Mouse (Mus musculus): Measurements from ENCODE around the gene Tmem141. TPM values are rescaled to one million over a fixed set of nuclear protein-coding genes. Genes with fewer than 3 reads are reported as not detected.

Gene Tmem141
- polyA plus RNA-seq, 1 experiment = 0.94 TPM

DNA sequence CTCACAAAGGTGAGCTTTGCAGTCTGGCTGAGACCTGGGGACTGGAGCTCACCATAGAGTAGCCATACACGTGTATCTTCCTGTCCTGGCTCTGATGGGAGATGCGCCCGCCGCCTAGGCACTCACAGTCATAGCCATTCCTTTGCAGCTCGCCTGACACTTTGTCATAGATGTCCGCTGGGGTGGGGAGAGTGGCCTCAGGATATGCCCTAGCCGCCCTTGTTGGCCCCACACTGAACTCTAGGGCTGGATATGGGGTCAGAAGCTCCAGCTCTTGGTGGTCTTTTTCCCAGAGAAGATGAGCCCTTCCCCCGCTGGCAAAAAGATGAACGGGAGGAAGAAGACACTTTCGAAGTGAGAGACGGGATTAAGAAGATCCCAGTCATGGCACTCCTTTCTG is 47.7 kb downstream of the Tmem141 start:
- peaks cover 39% of the 10 kb centered on the region for H3K27me3 ChIP-seq (replicated peaks)
- peaks cover 31% of the 10 kb centered on the region for H3K9me3 ChIP-seq
- peaks cover 18% of the 10 kb centered on the region for H3K36me3 ChIP-seq (replicated peaks; ENCODE audit: low read length)
- H3K4me1 ChIP-seq = peaks cover 58% of the 10 kb centered on the region
- no peak for TF ChIP-seq GATA1 (IDR thresholded peaks at IDR 0.05; ENCODE audit: borderline replicate concordance, low read length)
- no peak for TF ChIP-seq FLI1 (IDR thresholded peaks at IDR 0.05; ENCODE audit: low read length)
- peak overlapping the region; percentile 93 for H3K4me3 ChIP-seq (replicated peaks)

DNA sequence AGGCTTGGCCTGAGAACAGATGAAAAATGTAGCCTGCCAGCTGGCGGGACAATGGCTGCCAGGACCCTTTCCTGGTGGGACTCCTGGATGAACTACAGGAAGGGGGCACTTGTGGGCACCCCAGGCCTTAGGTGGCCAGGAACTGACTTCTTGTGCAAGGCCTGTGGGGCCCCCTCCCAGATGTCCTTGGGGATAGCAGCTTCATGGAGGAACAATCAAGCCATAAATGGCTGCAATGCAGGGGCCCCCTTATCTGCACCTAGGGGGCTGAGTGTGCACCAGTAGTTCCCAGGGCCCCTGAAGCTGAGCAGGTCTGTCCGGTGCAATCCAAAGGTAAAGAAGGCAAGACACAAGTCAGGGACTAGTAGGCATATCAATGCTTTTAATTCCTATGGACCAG is 48.7 kb downstream of the Tmem141 start:
- Histone ChIP-seq H3K4me3 (replicated peaks) (no peak overlapping the region), H3K36me3 (replicated peaks; ENCODE audit: low read length) (peaks cover 28% of the 10 kb centered on the region), H3K27me3 (replicated peaks) (peaks cover 28% of the 10 kb centered on the region), H3K9me3 (peaks cover 20% of the 10 kb centered on the region), H3K4me1 (peaks cover 47% of the 10 kb centered on the region)
- TF ChIP-seq GATA1 (IDR thresholded peaks at IDR 0.05; ENCODE audit: borderline replicate concordance, low read length) (no peak), FLI1 (IDR thresholded peaks at IDR 0.05; ENCODE audit: low read length) (no peak)

DNA sequence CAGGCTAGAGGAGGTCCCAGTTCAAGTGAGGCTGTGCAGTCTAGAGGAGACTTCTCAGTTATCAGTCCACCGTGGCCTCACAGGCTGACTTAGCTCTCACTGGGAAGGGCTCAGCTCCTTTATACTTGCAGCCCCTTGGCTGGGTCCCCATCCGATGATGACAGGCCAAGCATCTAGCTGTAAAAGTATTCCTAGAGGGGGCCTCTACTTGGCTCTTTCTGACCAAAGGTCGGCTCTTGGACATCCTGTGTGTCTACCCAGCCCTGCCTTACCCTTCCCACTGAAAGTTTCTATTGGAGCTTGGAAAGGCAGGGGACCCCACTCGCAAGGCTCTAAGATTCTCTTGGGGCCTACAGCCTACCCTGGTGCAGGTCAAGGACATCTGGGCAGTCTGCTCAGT is 50.6 kb downstream of the Tmem141 start:
- Histone ChIP-seq H3K4me1 (peaks cover 36% of the 10 kb centered on the region), H3K36me3 (replicated peaks; ENCODE audit: low read length) (peaks cover 44% of the 10 kb centered on the region), H3K9me3 (peaks cover 2% of the 10 kb centered on the region; the same call in 1 of the 2 replicates), H3K4me3 (replicated peaks) (no peak overlapping the region), H3K27me3 (replicated peaks) (peaks cover 10% of the 10 kb centered on the region)
- TF ChIP-seq FLI1 (IDR thresholded peaks at IDR 0.05; ENCODE audit: low read length) = no peak
- no peak for TF ChIP-seq GATA1 (IDR thresholded peaks at IDR 0.05; ENCODE audit: borderline replicate concordance, low read length)

Other genes starting within 250 kb of the Tmem141 start
- 26.7 and 29.9 TPM in 2 replicates for gene Sapcd2, start 249.7 kb downstream of the Tmem141 start, polyA plus RNA-seq (2012; ENCODE audit: insufficient read depth, low replicate concordance)
- gene Entpd2, start 226.1 kb downstream of the Tmem141 start, polyA plus RNA-seq (2012; ENCODE audit: insufficient read depth, low replicate concordance) = 1.3 TPM in 1 of 2 replicates, not detected in the other
- gene Npdc1, start 222.7 kb downstream of the Tmem141 start, polyA plus RNA-seq (2012; ENCODE audit: insufficient read depth, low replicate concordance) = 3.7 and 3.9 TPM in 2 replicates
- gene Fut7, start 198.7 kb downstream of the Tmem141 start, polyA plus RNA-seq (2012; ENCODE audit: insufficient read depth, low replicate concordance) = 4.3 TPM in 1 of 2 replicates, not detected in the other
- gene Abca2, start 193.3 kb downstream of the Tmem141 start, polyA plus RNA-seq (2012; ENCODE audit: insufficient read depth, low replicate concordance) = 13.1 and 24.3 TPM in 2 replicates
- gene Clic3, start 165.2 kb downstream of the Tmem141 start, polyA plus RNA-seq (2012; ENCODE audit: insufficient read depth, low replicate concordance) = not detected in 2 replicates
- 51.1 and 52.3 TPM in 2 replicates for gene Paxx, start 160.9 kb downstream of the Tmem141 start, polyA plus RNA-seq (2012; ENCODE audit: insufficient read depth, low replicate concordance)
- gene Ptgds, start 152.0 kb downstream of the Tmem141 start, polyA plus RNA-seq (2012; ENCODE audit: insufficient read depth, low replicate concordance) = not detected in 2 replicates
- not detected in 2 replicates for gene Lcn12, start 128.1 kb downstream of the Tmem141 start, polyA plus RNA-seq (2012; ENCODE audit: insufficient read depth, low replicate concordance)
- 46.2 and 91.1 TPM in 2 replicates for gene Fbxw5, start 121.3 kb downstream of the Tmem141 start, polyA plus RNA-seq (2012; ENCODE audit: insufficient read depth, low replicate concordance)
- gene C8g, start 120.3 kb downstream of the Tmem141 start, polyA plus RNA-seq (2012; ENCODE audit: insufficient read depth, low replicate concordance) = 0.43 TPM in 1 of 2 replicates, not detected in the other
- gene Traf2, start 75.1 kb downstream of the Tmem141 start, polyA plus RNA-seq (2012; ENCODE audit: insufficient read depth, low replicate concordance) = 0.78 and 7.0 TPM in 2 replicates
- gene Edf1, start 64.2 kb downstream of the Tmem141 start, polyA plus RNA-seq (2012; ENCODE audit: insufficient read depth, low replicate concordance) = 316 and 1,404 TPM in 2 replicates
- gene Mamdc4, start 47.2 kb downstream of the Tmem141 start, polyA plus RNA-seq (2012; ENCODE audit: insufficient read depth, low replicate concordance) = 0.75 TPM in 1 of 2 replicates, not detected in the other
- gene Phpt1, start 46.8 kb downstream of the Tmem141 start, polyA plus RNA-seq (2012; ENCODE audit: insufficient read depth, low replicate concordance) = 4.7 TPM in 1 of 2 replicates, not detected in the other
- gene Ajm1, start 40.2 kb downstream of the Tmem141 start, polyA plus RNA-seq (2012; ENCODE audit: insufficient read depth, low replicate concordance) = 0.44 and 0.85 TPM in 2 replicates
- 36.6 and 58.2 TPM in 2 replicates for gene Rabl6, start 13.5 kb downstream of the Tmem141 start, polyA plus RNA-seq (2012; ENCODE audit: insufficient read depth, low replicate concordance)
- 0.15 TPM in 1 of 2 replicates, not detected in the other for gene Ccdc183, start 4.3 kb downstream of the Tmem141 start, polyA plus RNA-seq (2012; ENCODE audit: insufficient read depth, low replicate concordance)
- gene Fcna, start 6.0 kb upstream of the Tmem141 start, polyA plus RNA-seq (2012; ENCODE audit: insufficient read depth, low replicate concordance) = 0.49 TPM in 1 of 2 replicates, not detected in the other
- gene Lcn8, start 31.1 kb upstream of the Tmem141 start, polyA plus RNA-seq (2012; ENCODE audit: insufficient read depth, low replicate concordance) = not detected in 2 replicates
- gene Lcn5, start 35.9 kb upstream of the Tmem141 start, polyA plus RNA-seq (2012; ENCODE audit: insufficient read depth, low replicate concordance) = not detected in 2 replicates
- gene Lcn6, start 54.8 kb upstream of the Tmem141 start, polyA plus RNA-seq (2012; ENCODE audit: insufficient read depth, low replicate concordance) = not detected in 2 replicates
- gene Lcn10, start 60.7 kb upstream of the Tmem141 start, polyA plus RNA-seq (2012; ENCODE audit: insufficient read depth, low replicate concordance) = not detected in 2 replicates
- gene Obp2a, start 78.0 kb upstream of the Tmem141 start, polyA plus RNA-seq (2012; ENCODE audit: insufficient read depth, low replicate concordance) = not detected in 2 replicates
- 55.7 and 68.2 TPM in 2 replicates for gene Bmyc, start 84.7 kb upstream of the Tmem141 start, polyA plus RNA-seq (2012; ENCODE audit: insufficient read depth, low replicate concordance)
- gene Obp2b, start 115.0 kb upstream of the Tmem141 start, polyA plus RNA-seq (2012; ENCODE audit: insufficient read depth, low replicate concordance) = not detected in 2 replicates
- not detected in 2 replicates for gene Lcn3, start 143.6 kb upstream of the Tmem141 start, polyA plus RNA-seq (2012; ENCODE audit: insufficient read depth, low replicate concordance)
- not detected in 2 replicates for gene Lcn11, start 155.0 kb upstream of the Tmem141 start, polyA plus RNA-seq (2012; ENCODE audit: insufficient read depth, low replicate concordance)
- not detected in 2 replicates for gene Gm13539, start 160.3 kb upstream of the Tmem141 start, polyA plus RNA-seq (2012; ENCODE audit: insufficient read depth, low replicate concordance)
- gene Glt6d1, start 193.8 kb upstream of the Tmem141 start, polyA plus RNA-seq (2012; ENCODE audit: insufficient read depth, low replicate concordance) = not detected in 2 replicates
- gene Lcn9, start 201.1 kb upstream of the Tmem141 start, polyA plus RNA-seq (2012; ENCODE audit: insufficient read depth, low replicate concordance) = not detected in 2 replicates
- not detected in 2 replicates for gene Sohlh1, start 225.2 kb upstream of the Tmem141 start, polyA plus RNA-seq (2012; ENCODE audit: insufficient read depth, low replicate concordance)
- not detected in 2 replicates for gene Kcnt1, start 241.7 kb upstream of the Tmem141 start, polyA plus RNA-seq (2012; ENCODE audit: insufficient read depth, low replicate concordance)